10 mouse cellular contexts compared by ENCODE assay signal in the genomic region with DNA sequence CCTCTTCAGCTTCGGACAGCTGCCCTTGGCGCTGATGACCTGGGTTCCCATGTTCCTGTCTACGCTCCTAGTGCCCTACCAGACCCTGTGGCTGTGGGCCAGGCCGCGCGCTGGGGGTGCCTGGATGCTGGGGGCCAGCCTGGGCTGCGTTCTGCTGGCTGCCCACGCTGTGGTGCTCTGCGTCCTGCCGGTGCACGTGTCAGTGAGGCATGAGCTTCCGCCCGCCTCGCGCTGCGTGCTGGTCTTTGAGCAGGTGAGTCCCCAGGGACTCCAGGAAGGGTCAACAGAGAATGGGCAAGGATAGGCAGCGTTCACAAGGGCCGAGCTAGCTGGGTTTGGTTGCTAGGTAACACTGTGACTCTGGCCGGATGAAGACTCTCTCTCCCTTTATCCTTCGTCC. TPM values are rescaled to one million over a fixed set of nuclear protein-coding genes. Genes with fewer than 3 reads are reported as not detected.
DNase-seq lines count a peak whose midpoint lies in the region; ATAC-seq lines count a peak whose summit lies in the region.
"Had no signal": no experiment of that assay in that cellular context is flagged by ENCODE, and none has a peak within 500 bp of the region (broad histone marks: within the 10 kb centered on the region; RNA-seq: fewer than 3 reads in every experiment).

No protein-coding gene starts in this region.

- no peak overlapping the region for H3K9ac ChIP-seq in lung, embryonic 15.5 days
- no peak overlapping the region for H3K9ac ChIP-seq in embryonic facial prominence, embryonic 11.5 days (replicated peaks; ENCODE audit: low read length)
- H3K9ac ChIP-seq: intestine, embryonic 15.5 days; liver, embryonic 13.5 days had no signal

- DNase-seq in lung, postnatal 10 days = no peak
- DNase-seq in embryonic facial prominence, embryonic 11.5 days (ENCODE audit: low spot score) = peak; percentile 25
- peak; percentile 44 for DNase-seq in mesoderm, embryonic 11.5 days (ENCODE audit: low read depth, low spot score)
- peak; percentile 37 for DNase-seq in retina, embryonic 14.5 days (ENCODE audit: low spot score)
- DNase-seq in thymus, postnatal 4 days = no peak
- DNase-seq in adrenal gland, adult 2 months = no peak
- DNase-seq in kidney, postnatal 4 days = no peak
- DNase-seq: liver, embryonic 13.5 days had no signal

- H3K36me3 ChIP-seq in lung, embryonic 15.5 days = no peaks in the 10 kb centered on the region
- H3K36me3 ChIP-seq in embryonic facial prominence, embryonic 11.5 days (replicated peaks; ENCODE audit: control insufficient read depth, insufficient read depth, low read depth, low read length) = no peaks in the 10 kb centered on the region
- H3K36me3 ChIP-seq: intestine, embryonic 15.5 days had no signal

- no peak overlapping the region for H3K27ac ChIP-seq in lung, embryonic 15.5 days
- no peak overlapping the region for H3K27ac ChIP-seq in embryonic facial prominence, embryonic 11.5 days (replicated peaks; ENCODE audit: low read depth, low read length)
- H3K27ac ChIP-seq: intestine, embryonic 15.5 days; liver, embryonic 13.5 days had no signal

- H3K4me3 ChIP-seq in lung, embryonic 15.5 days = no peak overlapping the region
- H3K4me3 ChIP-seq in embryonic facial prominence, embryonic 11.5 days (ENCODE audit: low read depth, low read length) = no peak overlapping the region
- H3K4me3 ChIP-seq: intestine, embryonic 15.5 days; liver, embryonic 13.5 days had no signal

- ATAC-seq in lung, embryonic 15.5 days (ENCODE audit: borderline replicate concordance, extremely low read depth, low FRiP score, low TSS enrichment) = 0 out of 2 replicates have a peak, but pooled peaks have one; percentile 44
- ATAC-seq in embryonic facial prominence, embryonic 11.5 days (replicated peaks; ENCODE audit: insufficient number of reproducible peaks, low FRiP score, low TSS enrichment, low read depth) = peak; percentile 49
- ATAC-seq: intestine, embryonic 15.5 days had no signal

- no peak overlapping the region for H3K4me2 ChIP-seq in lung, embryonic 15.5 days
- H3K4me2 ChIP-seq in embryonic facial prominence, embryonic 11.5 days (ENCODE audit: low read depth, low read length) = no peak overlapping the region
- H3K4me2 ChIP-seq: intestine, embryonic 15.5 days; liver, embryonic 13.5 days had no signal

- H3K4me1 ChIP-seq in lung, embryonic 15.5 days = 0 out of 2 replicates have a peak, but pooled peaks cover 3% of the 10 kb centered on the region
- H3K4me1 ChIP-seq in embryonic facial prominence, embryonic 11.5 days (ENCODE audit: control insufficient read depth, insufficient read depth, low read length) = no peaks in the 10 kb centered on the region
- H3K4me1 ChIP-seq: intestine, embryonic 15.5 days had no signal

- no peaks in the 10 kb centered on the region for H3K9me3 ChIP-seq in lung, embryonic 15.5 days
- no peaks in the 10 kb centered on the region for H3K9me3 ChIP-seq in embryonic facial prominence, embryonic 11.5 days (replicated peaks; ENCODE audit: control insufficient read depth, low read length)
- H3K9me3 ChIP-seq: intestine, embryonic 15.5 days; liver, embryonic 13.5 days had no signal

- WGBS in lung, embryonic 15.5 days = 39% methylated on average over 20 of the region's 20 CpGs
- WGBS in embryonic facial prominence, embryonic 11.5 days = 34% methylated on average over 20 of the region's 20 CpGs

- H3K27me3 ChIP-seq in lung, embryonic 15.5 days = no peaks in the 10 kb centered on the region
- no peaks in the 10 kb centered on the region for H3K27me3 ChIP-seq in embryonic facial prominence, embryonic 11.5 days (ENCODE audit: control insufficient read depth, insufficient read depth, low read length)
- H3K27me3 ChIP-seq: intestine, embryonic 15.5 days; liver, embryonic 13.5 days had no signal

RNA-seq across cellular contexts. Expression of a gene that starts 6.5 kb away (rescaled TPM):
- polyA plus RNA-seq in lung, embryonic 15.5 days (2015; fragmentation: Nextera tagmentation; extraction: Ambion mirVana) = 0.20 and 0.34 TPM in 2 replicates
- polyA plus RNA-seq in embryonic facial prominence, embryonic 11.5 days (2014; fragmentation: Nextera tagmentation; extraction: Ambion mirVana) = 0.10 TPM in 1 of 2 replicates, not detected in the other
- under 1 TPM; 0.35 to 0.49 TPM for total RNA-seq in adrenal gland, adult 2 months (2021)
- 0.88 and 0.92 TPM in 2 replicates for polyA plus RNA-seq in adrenal gland, adult 2 months (2012; rRNA removed)

RNA-seq across cellular contexts. Expression of a gene that starts 12.7 kb away (rescaled TPM):
- polyA plus RNA-seq in lung, embryonic 15.5 days (2015; fragmentation: Nextera tagmentation; extraction: Ambion mirVana) = 12.3 and 16.8 TPM in 2 replicates
- polyA plus RNA-seq in embryonic facial prominence, embryonic 11.5 days (2014; fragmentation: Nextera tagmentation; extraction: Ambion mirVana) = 0.70 TPM in 1 of 2 replicates, not detected in the other
- 10 to 100 TPM; 37.7 to 71.0 TPM for total RNA-seq in adrenal gland, adult 2 months (2021)
- polyA plus RNA-seq in adrenal gland, adult 2 months (2012; rRNA removed) = 65.0 and 78.9 TPM in 2 replicates

RNA-seq across cellular contexts. Expression of a gene that starts 20.8 kb away (rescaled TPM):
- 18.8 and 20.5 TPM in 2 replicates for polyA plus RNA-seq in lung, embryonic 15.5 days (2015; fragmentation: Nextera tagmentation; extraction: Ambion mirVana)
- polyA plus RNA-seq in embryonic facial prominence, embryonic 11.5 days (2014; fragmentation: Nextera tagmentation; extraction: Ambion mirVana) = 8.2 and 9.3 TPM in 2 replicates
- 10 to 100 TPM; 27.4 to 48.9 TPM for total RNA-seq in adrenal gland, adult 2 months (2021)
- 38.3 and 48.4 TPM in 2 replicates for polyA plus RNA-seq in adrenal gland, adult 2 months (2012; rRNA removed)

RNA-seq across cellular contexts. Expression of a gene that starts 46.2 kb away (rescaled TPM):
- 60.7 and 67.1 TPM in 2 replicates for polyA plus RNA-seq in lung, embryonic 15.5 days (2015; fragmentation: Nextera tagmentation; extraction: Ambion mirVana)
- polyA plus RNA-seq in embryonic facial prominence, embryonic 11.5 days (2014; fragmentation: Nextera tagmentation; extraction: Ambion mirVana) = 68.1 and 68.9 TPM in 2 replicates
- total RNA-seq in adrenal gland, adult 2 months (2021) = 10 to 100 TPM; 48.6 to 60.7 TPM
- 13.9 and 14.4 TPM in 2 replicates for polyA plus RNA-seq in adrenal gland, adult 2 months (2012; rRNA removed)

RNA-seq across cellular contexts. Expression of a gene that starts 47.7 kb away (rescaled TPM):
- 74.1 and 78.1 TPM in 2 replicates for polyA plus RNA-seq in lung, embryonic 15.5 days (2015; fragmentation: Nextera tagmentation; extraction: Ambion mirVana)
- 31.9 and 34.6 TPM in 2 replicates for polyA plus RNA-seq in embryonic facial prominence, embryonic 11.5 days (2014; fragmentation: Nextera tagmentation; extraction: Ambion mirVana)
- total RNA-seq in adrenal gland, adult 2 months (2021) = 100 to 1,000 TPM in 1 of 2 experiments, 10 to 100 TPM in 1; 71.2 to 106 TPM
- 128 and 216 TPM in 2 replicates for polyA plus RNA-seq in adrenal gland, adult 2 months (2012; rRNA removed)

Comparison
In these comparisons a context has a peak if more than half of its experiments do, and no peak if none do; other contexts are left out.
1. DNase-seq: peak in embryonic facial prominence, embryonic 11.5 days (single experiment), mesoderm, embryonic 11.5 days (single experiment) and retina, embryonic 14.5 days (single experiment); none in lung, postnatal 10 days (single experiment), thymus, postnatal 4 days (single experiment), adrenal gland, adult 2 months (single experiment) and kidney, postnatal 4 days (0 of 2).